Mouse (Mus musculus) T-helper 17 cell (primary cell): ENCODE data around the gene Tmigd1.

ENCODE experiments used
- in situ Hi-C, 2 experiments: fragments of 300-600 bp; cut with MboI, MseI; formaldehyde crosslinking; loops; 1 replicate in 1 of 2; 2 replicates in 1 of 2; pipeline ENCODE4 v1.15.1; 2025; ENCODE audit warnings: high pct_unique_total_duplicates in 2 of 2

Tmigd1 gene

DNA sequence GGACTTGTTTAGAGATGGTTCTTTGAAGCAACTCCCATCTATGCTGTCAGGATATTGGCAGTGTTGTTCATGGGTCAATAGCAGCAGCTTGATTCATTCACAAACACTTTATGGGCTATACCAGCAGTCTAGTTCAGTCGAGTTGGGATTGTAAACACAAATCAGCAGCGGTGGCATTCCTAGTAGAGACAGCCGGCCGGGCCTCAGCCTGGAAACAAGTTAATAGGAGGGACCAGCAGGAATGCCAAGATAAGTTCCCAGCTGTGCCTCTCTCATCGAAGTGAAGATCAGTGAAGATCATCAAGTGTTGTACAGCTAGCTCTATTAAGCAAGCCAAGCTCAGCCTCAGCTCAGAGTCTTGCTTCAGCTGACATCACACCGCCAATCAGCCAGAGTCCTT, 5.6 kb upstream of the Tmigd1 start:
- in situ Hi-C loops = loop anchor here in 1 of 2 experiments (10.0 kb wide), 1 partner anchor 222 kb away; the partner anchor contains the start of genes Bhlha9 and Trarg1

GRCm38 (mm10) chr11:76897126-76897525, 4.8 kb upstream of the Tmigd1 start:
- in situ Hi-C loops = loop anchor here in 1 of 2 experiments (10.0 kb wide), 1 partner anchor 222 kb away; the partner anchor contains the start of genes Bhlha9 and Trarg1

DNA sequence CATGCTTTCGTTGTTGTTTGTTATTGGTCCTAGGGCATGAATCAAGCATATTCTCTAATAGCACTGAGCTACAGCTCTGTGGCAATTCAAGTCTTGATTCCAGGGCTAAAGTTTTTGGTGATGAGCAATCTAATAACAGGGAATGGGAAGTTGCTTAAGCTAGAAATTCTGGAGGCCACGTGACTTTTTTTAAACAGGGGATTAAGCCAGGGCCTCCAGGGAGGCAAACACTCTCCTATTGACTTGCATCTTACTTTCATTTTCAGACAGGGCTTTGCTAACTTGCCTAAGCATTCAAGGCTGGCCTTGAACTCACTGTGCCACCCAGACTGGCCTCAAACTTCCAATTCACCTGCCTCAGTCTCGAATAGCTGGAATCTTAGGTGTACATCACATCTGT, 4.1 kb upstream of the Tmigd1 start:
- in situ Hi-C loops = loop anchor here in 1 of 2 experiments (10.0 kb wide), 1 partner anchor 223 kb away; the partner anchor contains the start of genes Bhlha9 and Trarg1

- in situ Hi-C loops = loop anchor here in 1 of 2 experiments (10.0 kb wide), 1 partner anchor 224 kb away; the partner anchor contains the start of genes Bhlha9 and Trarg1
Measured at GRCm38 (mm10) chr11:76898751-76899150, 3.2 kb upstream of the Tmigd1 start.

- in situ Hi-C loops = loop anchor here (10.0 kb wide), 2 partner anchors 115 to 225 kb away; partner anchors contain the start of genes Bhlha9 (in 1 of the 2) and Trarg1 (in 1 of the 2)
Measured at GRCm38 (mm10) chr11:76899758-76900738, 1.9 kb upstream of the Tmigd1 start.

GRCm38 (mm10) chr11:76904340-76904739, 2.4 kb downstream of the Tmigd1 start:
- in situ Hi-C loops = loop anchor here in 1 of 2 experiments (10.0 kb wide), 1 partner anchor 120 kb away; no protein-coding TSS in a partner anchor

GRCm38 (mm10) chr11:76908651-76909050, 6.7 kb downstream of the Tmigd1 start:
- in situ Hi-C loops = loop anchor here in 1 of 2 experiments (10.0 kb wide), 1 partner anchor 124 kb away; no protein-coding TSS in a partner anchor

- in situ Hi-C loops = no loop called here
Measured at GRCm38 (mm10) chr11:76911325-76912054, 9.5 kb downstream of the Tmigd1 start.

DNA sequence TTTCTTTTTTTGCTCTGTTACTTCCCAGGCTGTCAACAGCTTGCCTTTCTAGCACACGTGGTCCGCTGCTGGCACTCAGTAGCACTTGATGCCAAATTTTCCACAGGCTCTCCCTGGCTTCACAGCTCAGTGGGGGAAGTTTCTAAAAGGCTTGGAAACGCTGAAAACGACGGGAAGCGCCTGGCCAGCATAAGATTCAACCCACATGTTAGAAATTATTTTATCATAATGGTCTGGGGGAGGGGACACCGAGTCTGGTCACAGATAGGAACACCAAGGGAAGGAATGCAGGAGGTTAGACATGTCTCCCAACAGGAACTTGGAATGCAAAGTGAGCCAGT, 10.1 kb downstream of the Tmigd1 start:
- in situ Hi-C loops = no loop called here

DNA sequence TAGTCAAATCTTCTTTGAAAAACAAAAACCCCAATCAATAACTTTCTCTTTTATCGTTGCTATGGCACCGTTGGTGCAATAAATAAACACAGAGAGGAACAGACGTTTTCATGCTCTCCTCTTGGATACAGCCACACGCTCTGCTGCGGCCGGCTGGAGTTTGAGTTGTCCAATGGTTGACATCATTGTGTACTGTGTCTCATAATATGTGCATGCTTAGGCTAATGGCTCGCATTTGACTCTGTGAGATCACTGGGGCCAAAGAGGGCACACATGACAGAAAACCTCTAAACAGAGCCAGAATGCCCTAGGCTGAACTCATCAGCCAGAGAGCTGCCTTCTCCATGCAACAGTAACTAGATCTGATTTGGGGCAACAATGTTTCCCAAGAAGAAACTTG, 12.4 kb downstream of the Tmigd1 start:
- in situ Hi-C loops = no loop called here

- in situ Hi-C loops = no loop called here
Measured at GRCm38 (mm10) chr11:76916539-76917229, 14.7 kb downstream of the Tmigd1 start.

DNA sequence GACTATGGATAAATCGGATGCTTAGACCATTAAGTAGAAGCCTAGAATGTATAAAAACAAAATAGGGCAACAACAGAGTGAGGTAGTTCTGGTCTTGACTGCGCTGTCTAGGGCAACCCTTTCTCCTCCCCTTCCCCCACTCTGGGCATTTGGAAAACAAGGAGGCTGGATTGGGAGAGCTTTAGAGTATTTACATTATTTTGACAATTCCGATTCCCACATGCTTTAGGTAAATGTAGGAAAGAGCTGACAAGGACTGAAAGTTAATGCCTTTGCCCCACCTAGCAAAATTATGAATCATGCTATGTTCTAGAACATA, 15.2 kb downstream of the Tmigd1 start:
- in situ Hi-C loops = no loop called here

GRCm38 (mm10) chr11:76920607-76921006, 18.6 kb downstream of the Tmigd1 start:
- in situ Hi-C loops = loop anchor here in 1 of 2 experiments (10.0 kb wide), 1 partner anchor 236 kb away; no protein-coding TSS in a partner anchor

GRCm38 (mm10) chr11:76924759-76925236, 22.8 kb downstream of the Tmigd1 start, which contains the start of gene Blmh:
Gene Blmh, plus strand, starts transcription at chr11:76924809.
- in situ Hi-C loops = loop anchor here in 1 of 2 experiments (10.0 kb wide), 1 partner anchor 240 kb away; no protein-coding TSS in a partner anchor

DNA sequence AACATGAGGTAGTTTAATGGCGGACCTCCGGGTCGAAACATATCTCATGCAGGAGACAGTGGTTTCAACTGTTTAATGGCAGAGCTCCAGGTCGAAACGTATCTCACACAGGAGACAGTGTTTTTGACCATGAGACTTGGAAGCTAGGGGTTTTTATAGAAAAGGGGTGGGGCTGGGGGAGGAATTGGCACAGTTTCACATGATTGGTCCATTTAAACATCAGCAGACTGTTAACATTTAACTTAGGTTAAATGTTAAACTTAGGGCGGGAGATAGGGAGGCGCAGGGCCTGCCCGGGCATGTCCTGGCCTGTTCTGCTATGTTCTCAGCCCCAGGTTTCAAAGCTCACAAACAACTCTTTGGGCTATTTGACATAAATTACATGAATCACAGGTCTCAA, 26.6 kb downstream of the Tmigd1 start:
- in situ Hi-C loops = loop anchor here in 1 of 2 experiments (10.0 kb wide), 1 partner anchor 244 kb away; no protein-coding TSS in a partner anchor

DNA sequence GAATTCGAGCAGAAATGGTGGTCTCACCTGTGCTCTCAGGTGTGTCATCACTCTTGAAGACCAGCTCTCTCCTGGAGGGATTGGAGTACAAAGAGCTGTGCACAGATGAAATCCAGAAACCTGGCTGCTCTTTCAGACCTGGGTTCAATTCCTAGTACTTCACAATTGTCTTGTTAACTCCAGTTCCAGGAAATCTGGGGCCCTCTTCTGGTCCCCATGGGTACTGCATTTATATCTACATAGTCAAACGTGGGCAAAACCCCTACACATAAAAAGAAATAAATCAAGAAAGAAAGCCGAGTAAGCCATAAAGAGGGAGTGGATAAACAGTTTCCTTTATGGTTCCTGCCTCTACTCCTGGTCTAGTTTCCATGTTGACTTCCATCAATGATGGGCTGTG, 31.2 kb downstream of the Tmigd1 start:
- in situ Hi-C loops = no loop called here

GRCm38 (mm10) chr11:76936578-76936977, 34.6 kb downstream of the Tmigd1 start:
- in situ Hi-C loops = no loop called here

GRCm38 (mm10) chr11:76944839-76945238, 42.9 kb downstream of the Tmigd1 start:
- in situ Hi-C loops = no loop called here

GRCm38 (mm10) chr11:76945386-76946202, 43.6 kb downstream of the Tmigd1 start:
- in situ Hi-C loops = no loop called here

GRCm38 (mm10) chr11:76946203-76946585, 44.2 kb downstream of the Tmigd1 start:
- in situ Hi-C loops = no loop called here
